Mouse (Mus musculus) CH12.LX (cell line): ENCODE results near the gene Pdlim5.

Experiments used
- CTCF ChIP-seq, 2 experiments: IDR thresholded peaks in 1 of 2; conservative IDR thresholded peaks in 1 of 2; 2 replicates each; pipeline ENCODE4 v1.5.1; 2011 to 2012; ENCODE audit warnings: low read depth in 2 of 2, low read length in 2 of 2, improper control_type of control experiment in 1 of 2, inconsistent platforms in 1 of 2, mild to moderate bottlenecking in 1 of 2, moderate library complexity in 1 of 2
- JUND ChIP-seq: conservative IDR thresholded peaks from 2 replicates; pipeline ENCODE4 v1.6.1; 2011; ENCODE audit warnings: low read depth, low read length, improper control_type of control experiment

GRCm38 (mm10) chr3:142323592-142323991 lies 71.9 kb downstream of the Pdlim5 start:
- TF ChIP-seq JUND: no peak
- TF ChIP-seq CTCF (conservative IDR thresholded peaks at IDR 0.05 in 1 of 2, IDR thresholded peaks at IDR 0.05 in 1 of 2; ENCODE audit: low read depth in 2 of 2, low read length in 2 of 2): no peak
